Mouse (Mus musculus) G1E (cell line): ENCODE data around the gene Tsacc. TPM values are rescaled to one million over a fixed set of nuclear protein-coding genes. Genes with fewer than 3 reads are reported as not detected.

Experiments
- ATAC-seq: 2 replicates; pipeline ENCODE4 v1.8.0; 2016; ENCODE audit warnings: mild to moderate bottlenecking; ENCODE audit not compliant: insufficient number of reproducible peaks, poor library complexity, low FRiP score, severe bottlenecking; ENCODE audit errors: extremely low read depth
- DNase-seq: peaks from one replicate; pipeline ENCODE4 v3.0.0; 2012; ENCODE audit warnings: low spot score
- H3K27me3 ChIP-seq: 2 replicates; pipeline ENCODE4 v1.6.1; 2012; ENCODE audit warnings: mild to moderate bottlenecking, low read length, inconsistent platforms; ENCODE audit not compliant: insufficient read depth
- H3K36me3 ChIP-seq: replicated peaks from 2 replicates; pipeline ENCODE3; 2012; ENCODE audit warnings: mild to moderate bottlenecking, inconsistent platforms
- H3K4me1 ChIP-seq: 2 replicates; pipeline ENCODE4 v1.6.1; 2012; ENCODE audit warnings: low read depth, low read length, inconsistent platforms, mixed read lengths; ENCODE audit not compliant: insufficient read depth
- H3K4me3 ChIP-seq: 2 replicates; pipeline ENCODE4 v1.5.1; 2012; ENCODE audit warnings: low read depth, mild to moderate bottlenecking, inconsistent platforms, low read length, moderate library complexity, mixed read lengths
- H3K9me3 ChIP-seq: replicated peaks from 2 replicates; pipeline ENCODE4 v1.6.1; 2012; ENCODE audit warnings: inconsistent platforms
- CTCF ChIP-seq: IDR thresholded peaks from 2 replicates; pipeline ENCODE4 v1.5.1; 2012; ENCODE audit warnings: low read depth, low read length, inconsistent platforms, mixed read lengths
- GATA1 ChIP-seq: IDR thresholded peaks from 2 replicates; pipeline ENCODE4 v1.6.1; 2012; ENCODE audit warnings: borderline replicate concordance, low read length, inconsistent platforms, mixed read lengths
- GATA2 ChIP-seq: IDR thresholded peaks from 2 replicates; pipeline ENCODE4 v1.6.1; 2012; ENCODE audit warnings: low read depth, low read length, inconsistent platforms, borderline replicate concordance
- POLR2AphosphoS5 ChIP-seq: IDR thresholded peaks from 2 replicates; pipeline ENCODE4 v1.6.1; 2012; ENCODE audit warnings: low read depth, low read length, inconsistent platforms; ENCODE audit not compliant: insufficient replicate concordance
- TAL1 ChIP-seq: conservative IDR thresholded peaks from 2 replicates; pipeline ENCODE4 v1.6.1; 2012; ENCODE audit warnings: low read depth, low read length, inconsistent platforms, mixed read lengths
- polyA plus RNA-seq: library from polyadenylated mRNA; stranded (reverse); fragments of >175 nt; gene quantifications from 2 replicates; pipeline ENCODE4 v1.2.3, GENCODE M21; 2012
- total RNA-seq, 2 experiments: library from RNA; stranded (forward) in 1 of 2; stranded (reverse) in 1 of 2; fragments of 200-1000 nt in 1 of 2; fragments of >200 nt in 1 of 2; fragmentation: Nextera tagmentation in 1 of 2; gene quantifications; 2 replicates each; pipeline ENCODE4 v1.2.3; 2014 to 2017

Gene Tsacc
- total and polyA plus RNA-seq, 3 experiments = 1.1 to 11.5 (median 6.3) TPM

- ATAC-seq (peak; percentile 22; the same call in 1 of the 2 replicates), DNase-seq (peak; percentile 23)
- no peak for TF ChIP-seq POLR2AphosphoS5
- TF ChIP-seq CTCF = peak; percentile 35; the same call in 1 of the 2 replicates
- TF ChIP-seq TAL1 = no peak
- no peak for TF ChIP-seq GATA2
- TF ChIP-seq GATA1 = no peak
- H3K4me3 ChIP-seq = no peak overlapping the region
- H3K27me3 ChIP-seq = peaks cover 72% of the 10 kb centered on the region
- H3K9me3 ChIP-seq = no peaks in the 10 kb centered on the region
- peaks cover 7% of the 10 kb centered on the region for H3K4me1 ChIP-seq
- H3K36me3 ChIP-seq = no peaks in the 10 kb centered on the region
Measured at GRCm38 (mm10) chr3:88237556-88238194, 59.1 kb downstream of the Tsacc start.

- DNase-seq (no peak), ATAC-seq (no peak)
- H3K4me1 ChIP-seq = peaks cover 2% of the 10 kb centered on the region; the same call in 1 of the 2 replicates
- H3K36me3 ChIP-seq = no peaks in the 10 kb centered on the region
- no peak for TF ChIP-seq CTCF
- no peak for TF ChIP-seq POLR2AphosphoS5
- no peak for TF ChIP-seq TAL1
- TF ChIP-seq GATA1 = no peak
- no peak for TF ChIP-seq GATA2
- H3K9me3 ChIP-seq = no peaks in the 10 kb centered on the region
- H3K27me3 ChIP-seq = peaks cover 70% of the 10 kb centered on the region
- no peak overlapping the region for H3K4me3 ChIP-seq
Measured at GRCm38 (mm10) chr3:88237161-88237555, 59.6 kb downstream of the Tsacc start.

GRCm38 (mm10) chr3:88235616-88236015 lies 61.2 kb downstream of the Tsacc start:
- no peaks in the 10 kb centered on the region for H3K36me3 ChIP-seq
- ATAC-seq = no peak
- H3K27me3 ChIP-seq = peaks cover 67% of the 10 kb centered on the region
- no peaks in the 10 kb centered on the region for H3K9me3 ChIP-seq
- no peak for DNase-seq
- no peaks in the 10 kb centered on the region; the same call in 1 of the 2 replicates for H3K4me1 ChIP-seq
- no peak for TF ChIP-seq POLR2AphosphoS5
- no peak for TF ChIP-seq GATA1
- no peak for TF ChIP-seq CTCF
- TF ChIP-seq TAL1 = no peak
- TF ChIP-seq GATA2 = no peak
- no peak overlapping the region for H3K4me3 ChIP-seq

GRCm38 (mm10) chr3:88235216-88235615 lies 61.6 kb downstream of the Tsacc start:
- Histone ChIP-seq H3K4me1 (no peaks in the 10 kb centered on the region; the same call in 1 of the 2 replicates), H3K9me3 (no peaks in the 10 kb centered on the region), H3K36me3 (no peaks in the 10 kb centered on the region), H3K4me3 (no peak overlapping the region), H3K27me3 (peaks cover 67% of the 10 kb centered on the region)
- TF ChIP-seq GATA2 (no peak), GATA1 (no peak), POLR2AphosphoS5 (no peak), TAL1 (no peak), CTCF (no peak)
- no peak for DNase-seq
- ATAC-seq = no peak

- Histone ChIP-seq H3K4me1 (no peaks in the 10 kb centered on the region; the same call in 1 of the 2 replicates), H3K4me3 (no peak overlapping the region), H3K36me3 (no peaks in the 10 kb centered on the region), H3K9me3 (no peaks in the 10 kb centered on the region), H3K27me3 (peaks cover 71% of the 10 kb centered on the region)
- no peak for TF ChIP-seq CTCF
- no peak for TF ChIP-seq GATA1
- TF ChIP-seq TAL1 = no peak
- TF ChIP-seq GATA2 = no peak
- no peak for TF ChIP-seq POLR2AphosphoS5
- no peak for ATAC-seq
- no peak for DNase-seq
Measured at GRCm38 (mm10) chr3:88234041-88234440, 62.8 kb downstream of the Tsacc start.

- no peak for DNase-seq
- peaks cover 68% of the 10 kb centered on the region for H3K27me3 ChIP-seq
Measured at GRCm38 (mm10) chr3:88232851-88233649, 63.7 kb downstream of the Tsacc start.

More at GRCm38 (mm10) chr3:88232851-88233649, 63.7 kb downstream of the Tsacc start:
- H3K36me3 ChIP-seq = no peaks in the 10 kb centered on the region
- no peak overlapping the region for H3K4me3 ChIP-seq
- no peaks in the 10 kb centered on the region for H3K9me3 ChIP-seq
- H3K4me1 ChIP-seq = no peaks in the 10 kb centered on the region; the same call in 1 of the 2 replicates
- TF ChIP-seq POLR2AphosphoS5 = no peak
- ATAC-seq = no peak

Other genes with a start within 250 kb of the Tsacc start
- gene Naxe, start 238.5 kb downstream of the Tsacc start, total RNA-seq (2014; fragmentation: Nextera tagmentation) = 41.1 and 42.1 TPM in 2 replicates
- gene Naxe, start 238.5 kb downstream of the Tsacc start, total RNA-seq (2017) = 40.1 and 42.4 TPM in 2 replicates
- 44.1 and 52.8 TPM in 2 replicates for gene Naxe, start 238.5 kb downstream of the Tsacc start, polyA plus RNA-seq
- gene Ttc24, start 218.7 kb downstream of the Tsacc start, total RNA-seq (2014; fragmentation: Nextera tagmentation) = not detected in 2 replicates
- 0.05 TPM in 1 of 2 replicates, not detected in the other for gene Ttc24, start 218.7 kb downstream of the Tsacc start, total RNA-seq (2017)
- gene Ttc24, start 218.7 kb downstream of the Tsacc start, polyA plus RNA-seq = not detected in 2 replicates
- gene Iqgap3, start 215.0 kb downstream of the Tsacc start, total RNA-seq (2014; fragmentation: Nextera tagmentation) = 20.2 and 29.3 TPM in 2 replicates
- 22.8 and 22.9 TPM in 2 replicates for gene Iqgap3, start 215.0 kb downstream of the Tsacc start, total RNA-seq (2017)
- 10.6 and 13.8 TPM in 2 replicates for gene Iqgap3, start 215.0 kb downstream of the Tsacc start, polyA plus RNA-seq
- 125 and 128 TPM in 2 replicates for gene Mef2d, start 154.6 kb downstream of the Tsacc start, total RNA-seq (2014; fragmentation: Nextera tagmentation)
- 15.4 and 17.0 TPM in 2 replicates for gene Mef2d, start 154.6 kb downstream of the Tsacc start, total RNA-seq (2017)
- gene Mef2d, start 154.6 kb downstream of the Tsacc start, polyA plus RNA-seq = 133 and 141 TPM in 2 replicates
- gene Rhbg, start 42.3 kb downstream of the Tsacc start, total RNA-seq (2014; fragmentation: Nextera tagmentation) = not detected in 2 replicates
- not detected in 2 replicates for gene Rhbg, start 42.3 kb downstream of the Tsacc start, total RNA-seq (2017)
- not detected in 2 replicates for gene Rhbg, start 42.3 kb downstream of the Tsacc start, polyA plus RNA-seq
- not detected in 2 replicates for gene Gm38392, start 9.8 kb downstream of the Tsacc start, total RNA-seq (2014; fragmentation: Nextera tagmentation)
- not detected in 2 replicates for gene Gm38392, start 9.8 kb downstream of the Tsacc start, total RNA-seq (2017)
- gene Gm38392, start 9.8 kb downstream of the Tsacc start, polyA plus RNA-seq = not detected in 2 replicates
- gene Cct3, start 117 bp upstream of the Tsacc start, total RNA-seq (2014; fragmentation: Nextera tagmentation) = 213 and 234 TPM in 2 replicates
- 292 and 314 TPM in 2 replicates for gene Cct3, start 117 bp upstream of the Tsacc start, total RNA-seq (2017)
- 27.9 and 28.7 TPM in 2 replicates for gene Cct3, start 117 bp upstream of the Tsacc start, polyA plus RNA-seq
- gene Glmp, start 28.0 kb upstream of the Tsacc start, total RNA-seq (2014; fragmentation: Nextera tagmentation) = 119 and 123 TPM in 2 replicates
- gene Glmp, start 28.0 kb upstream of the Tsacc start, total RNA-seq (2017) = 65.7 and 89.1 TPM in 2 replicates
- 31.4 and 67.5 TPM in 2 replicates for gene Glmp, start 28.0 kb upstream of the Tsacc start, polyA plus RNA-seq
- 3.8 and 8.1 TPM in 2 replicates for gene Tmem79, start 39.1 kb upstream of the Tsacc start, total RNA-seq (2014; fragmentation: Nextera tagmentation)
- gene Tmem79, start 39.1 kb upstream of the Tsacc start, total RNA-seq (2017) = 1.1 and 1.6 TPM in 2 replicates
- gene Tmem79, start 39.1 kb upstream of the Tsacc start, polyA plus RNA-seq = 1.3 and 2.7 TPM in 2 replicates
- 47.5 and 59.3 TPM in 2 replicates for gene Smg5, start 39.3 kb upstream of the Tsacc start, total RNA-seq (2014; fragmentation: Nextera tagmentation)
- gene Smg5, start 39.3 kb upstream of the Tsacc start, total RNA-seq (2017) = 53.9 and 57.6 TPM in 2 replicates
- 56.8 and 78.5 TPM in 2 replicates for gene Smg5, start 39.3 kb upstream of the Tsacc start, polyA plus RNA-seq
- not detected in 2 replicates for gene Paqr6, start 67.6 kb upstream of the Tsacc start, total RNA-seq (2014; fragmentation: Nextera tagmentation)
- gene Paqr6, start 67.6 kb upstream of the Tsacc start, total RNA-seq (2017) = 0.12 and 0.38 TPM in 2 replicates
- not detected in 2 replicates for gene Paqr6, start 67.6 kb upstream of the Tsacc start, polyA plus RNA-seq
- not detected in 2 replicates for gene Bglap3, start 75.7 kb upstream of the Tsacc start, total RNA-seq (2014; fragmentation: Nextera tagmentation)
- gene Bglap3, start 75.7 kb upstream of the Tsacc start, total RNA-seq (2017) = 0.16 and 0.17 TPM in 2 replicates
- not detected in 2 replicates for gene Bglap3, start 75.7 kb upstream of the Tsacc start, polyA plus RNA-seq
- gene Bglap2, start 81.7 kb upstream of the Tsacc start, total RNA-seq (2014; fragmentation: Nextera tagmentation) = not detected in 2 replicates
- gene Bglap2, start 81.7 kb upstream of the Tsacc start, total RNA-seq (2017) = not detected in 2 replicates
- not detected in 2 replicates for gene Bglap2, start 81.7 kb upstream of the Tsacc start, polyA plus RNA-seq
- not detected in 2 replicates for gene Bglap, start 87.5 kb upstream of the Tsacc start, total RNA-seq (2014; fragmentation: Nextera tagmentation)
- not detected in 2 replicates for gene Bglap, start 87.5 kb upstream of the Tsacc start, total RNA-seq (2017)
- not detected in 2 replicates for gene Bglap, start 87.5 kb upstream of the Tsacc start, polyA plus RNA-seq
- 273 and 301 TPM in 2 replicates for gene Pmf1, start 113.3 kb upstream of the Tsacc start, total RNA-seq (2014; fragmentation: Nextera tagmentation)
- gene Pmf1, start 113.3 kb upstream of the Tsacc start, total RNA-seq (2017) = 110 and 117 TPM in 2 replicates
- gene Pmf1, start 113.3 kb upstream of the Tsacc start, polyA plus RNA-seq = 254 and 283 TPM in 2 replicates
- 62.0 and 62.3 TPM in 2 replicates for gene Slc25a44, start 128.1 kb upstream of the Tsacc start, total RNA-seq (2014; fragmentation: Nextera tagmentation)
- gene Slc25a44, start 128.1 kb upstream of the Tsacc start, total RNA-seq (2017) = 50.3 and 50.9 TPM in 2 replicates
- 17.4 and 23.0 TPM in 2 replicates for gene Slc25a44, start 128.1 kb upstream of the Tsacc start, polyA plus RNA-seq
- gene Sema4a, start 164.2 kb upstream of the Tsacc start, total RNA-seq (2014; fragmentation: Nextera tagmentation) = 1.1 TPM in 1 of 2 replicates, not detected in the other
- 0.23 and 0.66 TPM in 2 replicates for gene Sema4a, start 164.2 kb upstream of the Tsacc start, total RNA-seq (2017)
- gene Sema4a, start 164.2 kb upstream of the Tsacc start, polyA plus RNA-seq = 1.3 and 1.7 TPM in 2 replicates
- gene Lmna, start 213.0 kb upstream of the Tsacc start, total RNA-seq (2014; fragmentation: Nextera tagmentation) = 69.3 and 72.1 TPM in 2 replicates
- 96.4 and 98.2 TPM in 2 replicates for gene Lmna, start 213.0 kb upstream of the Tsacc start, total RNA-seq (2017)
- 336 and 381 TPM in 2 replicates for gene Lmna, start 213.0 kb upstream of the Tsacc start, polyA plus RNA-seq
- 6.2 and 8.2 TPM in 2 replicates for gene Mex3a, start 235.4 kb upstream of the Tsacc start, total RNA-seq (2014; fragmentation: Nextera tagmentation)
- 1.7 and 2.0 TPM in 2 replicates for gene Mex3a, start 235.4 kb upstream of the Tsacc start, total RNA-seq (2017)
- gene Mex3a, start 235.4 kb upstream of the Tsacc start, polyA plus RNA-seq = 9.0 and 9.6 TPM in 2 replicates